Mouse (Mus musculus): ENCODE measurements at regions not wholly inside any gene's neighbourhood (a gene's known extent, or its start where the extent isn't known, plus 50 kb on each side); places are given as distances from the start of the nearest gene placed in this dataset.
A peak's percentile ranks its signal among the peaks of the same experiment; 100 is the strongest.

- ATAC-seq (replicated peaks; ENCODE audit: extremely low read depth, insufficient read depth, low FRiP score): no peak
- WGBS: 15% methylated on average over 6 of the region's 6 CpGs
- H3K4me2 ChIP-seq (ENCODE audit: low read depth, low read length): no peak overlapping the region
- no peak overlapping the region for H3K27ac ChIP-seq (ENCODE audit: low read length)
- H3K9me3 ChIP-seq (replicated peaks; ENCODE audit: control insufficient read depth, low read length): no peaks in the 10 kb centered on the region
- no peaks in the 10 kb centered on the region for H3K36me3 ChIP-seq (ENCODE audit: control insufficient read depth, insufficient read depth)
- no peaks in the 10 kb centered on the region for H3K27me3 ChIP-seq (ENCODE audit: control insufficient read depth, insufficient read depth, low read length)
- no peaks in the 10 kb centered on the region for H3K4me1 ChIP-seq (ENCODE audit: control insufficient read depth, insufficient read depth, low read length)
- no peak overlapping the region for H3K4me3 ChIP-seq (ENCODE audit: low read length)
- H3K9ac ChIP-seq (ENCODE audit: low read length): no peak overlapping the region
These were observed 112.8 kb upstream of the Zfp706 start for GRCm38 (mm10) chr15:37120381-37120780.

DNA sequence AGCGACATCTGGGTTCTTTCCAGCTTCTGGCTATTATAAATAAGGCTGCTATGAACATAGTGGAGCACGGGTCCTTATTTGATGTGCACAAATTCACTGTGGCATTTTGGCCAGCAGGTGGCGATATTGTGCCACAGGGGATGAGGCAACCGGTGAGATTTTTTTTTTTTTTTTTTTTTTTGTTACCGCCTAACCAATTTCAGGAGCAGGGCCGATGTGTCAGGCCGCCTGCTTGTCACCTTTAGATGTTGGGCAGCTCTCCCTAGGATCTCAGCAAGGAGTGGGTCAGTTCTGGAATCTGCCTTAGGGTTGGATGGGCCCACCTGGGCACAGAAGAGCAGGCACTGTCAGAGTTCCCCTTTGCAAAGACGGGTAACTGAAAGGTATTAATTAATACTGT is 106.5 kb upstream of the Zfp706 start:
- Histone ChIP-seq H3K4me3 (ENCODE audit: low read length) (no peak overlapping the region), H3K27ac (ENCODE audit: low read length) (no peak overlapping the region), H3K4me2 (ENCODE audit: low read depth, low read length) (no peak overlapping the region), H3K27me3 (ENCODE audit: control insufficient read depth, insufficient read depth, low read length) (no peaks in the 10 kb centered on the region), H3K4me1 (ENCODE audit: control insufficient read depth, insufficient read depth, low read length) (no peaks in the 10 kb centered on the region), H3K36me3 (ENCODE audit: control insufficient read depth, insufficient read depth) (no peaks in the 10 kb centered on the region), H3K9ac (ENCODE audit: low read length) (no peak overlapping the region), H3K9me3 (replicated peaks; ENCODE audit: control insufficient read depth, low read length) (no peaks in the 10 kb centered on the region; the same call in 1 of the 2 replicates)
- 16% methylated on average over 8 of the region's 8 CpGs for WGBS
- no peak for ATAC-seq (replicated peaks; ENCODE audit: extremely low read depth, insufficient read depth, low FRiP score)

DNA sequence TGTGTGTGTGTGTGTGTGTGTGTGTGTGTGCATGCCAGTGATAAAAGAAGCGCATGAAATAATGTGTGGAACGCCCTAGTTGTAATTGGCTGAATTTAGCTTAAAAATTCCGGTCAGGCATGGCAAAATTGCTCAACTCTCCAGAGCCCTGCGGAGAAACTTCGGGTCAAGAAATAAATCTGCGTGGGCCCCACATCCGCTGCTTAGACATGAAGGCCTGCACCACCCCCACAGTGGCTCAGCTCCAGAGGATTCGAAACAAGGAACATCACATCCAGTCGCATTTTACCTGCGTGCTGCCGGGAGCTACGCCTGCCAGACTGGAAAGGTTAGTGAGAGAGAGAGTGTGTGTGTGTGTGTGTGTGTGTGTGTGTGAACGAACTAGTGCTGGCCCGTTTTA is 102.9 kb upstream of the Zfp706 start:
- WGBS: 94% methylated on average over 14 of the region's 14 CpGs
- no peak overlapping the region for H3K4me2 ChIP-seq (ENCODE audit: low read depth, low read length)
- no peaks in the 10 kb centered on the region for H3K27me3 ChIP-seq (ENCODE audit: control insufficient read depth, insufficient read depth, low read length)
- H3K9me3 ChIP-seq (replicated peaks; ENCODE audit: control insufficient read depth, low read length): no peaks in the 10 kb centered on the region; the same call in 1 of the 2 replicates
- no peaks in the 10 kb centered on the region for H3K4me1 ChIP-seq (ENCODE audit: control insufficient read depth, insufficient read depth, low read length)
- no peak for ATAC-seq (replicated peaks; ENCODE audit: extremely low read depth, insufficient read depth, low FRiP score)
- no peaks in the 10 kb centered on the region for H3K36me3 ChIP-seq (ENCODE audit: control insufficient read depth, insufficient read depth)
- H3K27ac ChIP-seq (ENCODE audit: low read length): no peak overlapping the region
- no peak overlapping the region for H3K9ac ChIP-seq (ENCODE audit: low read length)
- no peak overlapping the region for H3K4me3 ChIP-seq (ENCODE audit: low read length)

GRCm38 (mm10) chr15:37102035-37102555 is 94.5 kb upstream of the Zfp706 start:
- no peak overlapping the region for H3K4me3 ChIP-seq (ENCODE audit: low read length)
- H3K27me3 ChIP-seq (ENCODE audit: control insufficient read depth, insufficient read depth, low read length): no peaks in the 10 kb centered on the region
- WGBS: 59% methylated on average over 2 of the region's 2 CpGs
- H3K36me3 ChIP-seq (ENCODE audit: control insufficient read depth, insufficient read depth): no peaks in the 10 kb centered on the region
- H3K4me1 ChIP-seq (ENCODE audit: control insufficient read depth, insufficient read depth, low read length): peaks cover 3% of the 10 kb centered on the region; the same call in 1 of the 2 replicates
- H3K9ac ChIP-seq (ENCODE audit: low read length): no peak overlapping the region
- no peaks in the 10 kb centered on the region for H3K9me3 ChIP-seq (replicated peaks; ENCODE audit: control insufficient read depth, low read length)
- ATAC-seq (replicated peaks; ENCODE audit: extremely low read depth, insufficient read depth, low FRiP score): no peak
- no peak overlapping the region for H3K4me2 ChIP-seq (ENCODE audit: low read depth, low read length)
- H3K27ac ChIP-seq (ENCODE audit: low read length): no peak overlapping the region

DNA sequence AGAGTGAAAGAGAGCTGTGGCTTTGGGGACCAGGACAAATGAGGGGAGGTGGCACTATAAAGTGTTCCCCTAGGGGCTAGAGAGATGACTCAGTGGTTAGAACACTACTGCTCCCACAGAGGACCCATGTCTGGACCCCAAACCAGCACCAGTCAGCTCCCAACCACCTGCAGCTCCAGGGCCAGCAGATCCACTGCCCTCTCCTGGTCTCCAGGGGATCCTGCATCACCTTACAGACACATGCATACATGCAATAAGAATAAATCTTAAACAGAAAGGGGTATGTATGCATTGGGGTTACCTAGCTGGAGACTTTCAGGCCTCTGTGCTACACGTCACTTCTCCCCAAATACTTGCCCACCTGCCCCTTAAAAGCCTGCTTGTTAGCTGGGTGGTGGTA is 93.8 kb upstream of the Zfp706 start:
- Histone ChIP-seq H3K4me1 (ENCODE audit: control insufficient read depth, insufficient read depth, low read length) (peaks cover 3% of the 10 kb centered on the region; the same call in 1 of the 2 replicates), H3K9ac (ENCODE audit: low read length) (no peak overlapping the region), H3K4me3 (ENCODE audit: low read length) (no peak overlapping the region), H3K27ac (ENCODE audit: low read length) (no peak overlapping the region), H3K36me3 (ENCODE audit: control insufficient read depth, insufficient read depth) (no peaks in the 10 kb centered on the region), H3K27me3 (ENCODE audit: control insufficient read depth, insufficient read depth, low read length) (no peaks in the 10 kb centered on the region), H3K9me3 (replicated peaks; ENCODE audit: control insufficient read depth, low read length) (no peaks in the 10 kb centered on the region), H3K4me2 (ENCODE audit: low read depth, low read length) (no peak overlapping the region)
- 93% methylated on average over 1 of the region's 1 CpGs for WGBS
- ATAC-seq (replicated peaks; ENCODE audit: extremely low read depth, insufficient read depth, low FRiP score): no peak

GRCm38 (mm10) chr15:37100767-37101288 is 93.3 kb upstream of the Zfp706 start:
- Histone ChIP-seq H3K4me1 (ENCODE audit: control insufficient read depth, insufficient read depth, low read length) (peaks cover 3% of the 10 kb centered on the region; the same call in 1 of the 2 replicates), H3K27me3 (ENCODE audit: control insufficient read depth, insufficient read depth, low read length) (no peaks in the 10 kb centered on the region), H3K36me3 (ENCODE audit: control insufficient read depth, insufficient read depth) (no peaks in the 10 kb centered on the region), H3K4me3 (ENCODE audit: low read length) (no peak overlapping the region), H3K9ac (ENCODE audit: low read length) (no peak overlapping the region), H3K4me2 (ENCODE audit: low read depth, low read length) (no peak overlapping the region), H3K9me3 (replicated peaks; ENCODE audit: control insufficient read depth, low read length) (no peaks in the 10 kb centered on the region), H3K27ac (ENCODE audit: low read length) (no peak overlapping the region)
- WGBS: 82% methylated on average over 6 of the region's 6 CpGs
- ATAC-seq (replicated peaks; ENCODE audit: extremely low read depth, insufficient read depth, low FRiP score): no peak

- Histone ChIP-seq H3K4me1 (ENCODE audit: control insufficient read depth, insufficient read depth, low read length) (peaks cover 3% of the 10 kb centered on the region; the same call in 1 of the 2 replicates), H3K9me3 (replicated peaks; ENCODE audit: control insufficient read depth, low read length) (no peaks in the 10 kb centered on the region), H3K4me3 (ENCODE audit: low read length) (peak overlapping the region; percentile 41), H3K9ac (ENCODE audit: low read length) (no peak overlapping the region), H3K27ac (ENCODE audit: low read length) (no peak overlapping the region), H3K36me3 (ENCODE audit: control insufficient read depth, insufficient read depth) (no peaks in the 10 kb centered on the region), H3K27me3 (ENCODE audit: control insufficient read depth, insufficient read depth, low read length) (no peaks in the 10 kb centered on the region), H3K4me2 (ENCODE audit: low read depth, low read length) (peak overlapping the region; percentile 54)
- WGBS: 36% methylated on average over 17 of the region's 17 CpGs
- ATAC-seq (replicated peaks; ENCODE audit: extremely low read depth, insufficient read depth, low FRiP score): no peak
These were observed 92.6 kb upstream of the Zfp706 start for GRCm38 (mm10) chr15:37099927-37100766.

DNA sequence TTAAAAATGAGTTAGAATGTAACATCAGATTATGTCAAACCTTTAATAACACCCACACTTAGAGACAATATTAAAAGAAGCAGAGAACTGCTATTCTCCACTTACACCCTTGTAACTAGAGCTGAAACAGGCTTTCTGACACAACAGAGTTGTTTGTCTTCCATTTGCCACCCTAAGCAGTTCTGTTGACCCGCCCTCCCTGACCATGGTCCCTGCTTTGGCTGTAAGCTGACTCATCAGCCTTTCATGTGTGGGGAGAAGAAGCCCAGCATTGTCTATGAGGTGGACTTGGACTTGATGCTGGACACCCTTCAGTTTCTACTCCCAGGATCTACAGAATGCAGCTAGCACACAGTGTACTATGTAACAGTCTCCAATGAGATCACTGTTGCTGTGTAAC is 91.6 kb upstream of the Zfp706 start:
- Histone ChIP-seq H3K27me3 (ENCODE audit: control insufficient read depth, insufficient read depth, low read length) (no peaks in the 10 kb centered on the region), H3K9ac (ENCODE audit: low read length) (no peak overlapping the region), H3K4me3 (ENCODE audit: low read length) (no peak overlapping the region), H3K27ac (ENCODE audit: low read length) (no peak overlapping the region), H3K36me3 (ENCODE audit: control insufficient read depth, insufficient read depth) (no peaks in the 10 kb centered on the region), H3K4me1 (ENCODE audit: control insufficient read depth, insufficient read depth, low read length) (peaks cover 3% of the 10 kb centered on the region; the same call in 1 of the 2 replicates), H3K9me3 (replicated peaks; ENCODE audit: control insufficient read depth, low read length) (no peaks in the 10 kb centered on the region), H3K4me2 (ENCODE audit: low read depth, low read length) (no peak overlapping the region)
- no peak for ATAC-seq (replicated peaks; ENCODE audit: extremely low read depth, insufficient read depth, low FRiP score)
- 76% methylated on average over 1 of the region's 1 CpGs for WGBS

DNA sequence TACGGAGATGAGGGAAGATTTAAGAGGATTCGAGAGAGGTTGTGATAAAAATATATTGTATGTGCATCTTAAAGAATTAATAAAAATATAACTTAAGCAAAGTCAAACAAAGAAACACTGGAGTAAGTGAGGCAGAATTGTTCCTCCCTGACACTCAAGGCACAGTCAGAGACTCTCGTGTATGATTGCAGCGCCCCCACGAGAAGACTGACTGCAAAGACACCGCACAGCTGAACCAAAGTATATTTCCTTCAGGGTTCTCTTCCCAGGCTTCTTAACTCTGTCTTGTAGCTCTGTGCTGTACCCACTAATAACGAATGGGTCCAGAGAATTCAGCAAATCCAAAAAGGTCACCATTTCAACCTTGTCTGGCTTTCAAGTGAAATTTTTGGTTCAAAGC is 89.9 kb upstream of the Zfp706 start:
- H3K4me3 ChIP-seq (ENCODE audit: low read length): no peak overlapping the region
- ATAC-seq (replicated peaks; ENCODE audit: extremely low read depth, insufficient read depth, low FRiP score): no peak
- peaks cover 3% of the 10 kb centered on the region; the same call in 1 of the 2 replicates for H3K4me1 ChIP-seq (ENCODE audit: control insufficient read depth, insufficient read depth, low read length)
- H3K4me2 ChIP-seq (ENCODE audit: low read depth, low read length): no peak overlapping the region
- H3K27ac ChIP-seq (ENCODE audit: low read length): no peak overlapping the region
- H3K9ac ChIP-seq (ENCODE audit: low read length): no peak overlapping the region
- no peaks in the 10 kb centered on the region for H3K36me3 ChIP-seq (ENCODE audit: control insufficient read depth, insufficient read depth)
- 91% methylated on average over 7 of the region's 7 CpGs for WGBS
- H3K27me3 ChIP-seq (ENCODE audit: control insufficient read depth, insufficient read depth, low read length): no peaks in the 10 kb centered on the region
- H3K9me3 ChIP-seq (replicated peaks; ENCODE audit: control insufficient read depth, low read length): no peaks in the 10 kb centered on the region

All from heart, embryonic 16.5 days (tissue).